Mouse (Mus musculus): ENCODE measurements at regions not wholly inside any gene's neighbourhood (a gene's known extent, or its start where the extent isn't known, plus 50 kb on each side); places are given as distances from the start of the nearest gene placed in this dataset.

DNA sequence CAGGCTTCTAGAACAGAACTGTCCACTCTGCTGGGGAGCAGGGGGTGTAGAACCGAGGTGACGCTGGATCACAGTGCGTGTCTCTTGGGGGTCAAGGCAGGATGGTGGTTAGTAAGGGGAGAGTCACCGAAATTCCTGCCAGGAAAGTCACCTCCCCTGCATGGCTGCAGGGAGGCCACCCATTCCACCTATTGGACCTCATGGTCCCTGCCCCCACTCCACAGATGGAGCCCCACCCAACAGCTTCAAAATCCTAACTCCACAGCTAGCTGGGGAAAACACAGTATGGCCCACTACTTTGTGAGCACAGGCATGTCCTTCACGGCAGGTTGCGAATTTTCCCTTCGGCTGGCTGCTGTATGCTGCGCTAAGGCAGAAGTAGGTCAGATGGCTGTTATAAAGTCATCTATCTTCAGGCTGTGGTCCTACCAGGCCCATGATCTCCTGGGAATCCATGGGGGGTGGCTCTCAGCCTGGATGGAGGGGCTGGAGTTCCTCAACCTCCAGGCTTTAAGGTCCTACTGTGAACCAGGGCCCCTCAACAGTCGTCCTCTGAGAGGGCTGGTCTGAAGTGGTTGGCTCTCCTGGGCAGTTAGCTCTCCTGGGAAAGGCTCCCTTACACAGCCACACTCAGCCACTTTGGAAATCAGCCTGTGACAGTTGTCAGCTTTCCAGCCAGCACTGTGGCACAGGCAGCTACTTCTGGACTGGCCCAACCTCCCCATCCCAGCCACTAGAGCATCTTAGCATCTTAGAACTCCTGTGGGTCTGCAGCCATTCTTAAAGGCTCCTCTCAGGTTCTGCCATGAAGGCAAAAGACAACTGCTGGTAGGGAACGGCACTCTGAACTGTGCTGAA lies 124.0 kb upstream of the Klf14 start:
- DNase-seq (ENCODE audit: low read depth, low spot score) = no peak

DNA sequence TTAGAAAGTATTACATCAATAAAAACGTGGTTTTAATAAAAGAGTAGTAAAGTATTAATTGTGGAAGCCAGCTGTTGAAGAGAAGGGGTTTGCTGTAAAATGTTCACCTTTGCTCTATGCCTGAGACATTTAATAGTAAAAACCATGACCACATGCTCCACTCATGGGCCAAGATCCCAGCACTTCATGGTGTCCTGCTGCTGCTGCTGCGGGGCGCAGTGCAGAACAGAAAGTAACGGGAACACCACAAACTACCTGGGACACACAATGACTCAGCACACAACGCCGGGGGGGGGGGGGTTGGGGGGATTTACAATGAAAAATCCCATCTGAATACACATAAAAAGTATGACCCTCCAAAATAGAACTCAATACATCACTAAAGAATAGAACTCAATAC lies 124.8 kb upstream of the Klf14 start:
- DNase-seq (ENCODE audit: low read depth, low spot score) = no peak

DNA sequence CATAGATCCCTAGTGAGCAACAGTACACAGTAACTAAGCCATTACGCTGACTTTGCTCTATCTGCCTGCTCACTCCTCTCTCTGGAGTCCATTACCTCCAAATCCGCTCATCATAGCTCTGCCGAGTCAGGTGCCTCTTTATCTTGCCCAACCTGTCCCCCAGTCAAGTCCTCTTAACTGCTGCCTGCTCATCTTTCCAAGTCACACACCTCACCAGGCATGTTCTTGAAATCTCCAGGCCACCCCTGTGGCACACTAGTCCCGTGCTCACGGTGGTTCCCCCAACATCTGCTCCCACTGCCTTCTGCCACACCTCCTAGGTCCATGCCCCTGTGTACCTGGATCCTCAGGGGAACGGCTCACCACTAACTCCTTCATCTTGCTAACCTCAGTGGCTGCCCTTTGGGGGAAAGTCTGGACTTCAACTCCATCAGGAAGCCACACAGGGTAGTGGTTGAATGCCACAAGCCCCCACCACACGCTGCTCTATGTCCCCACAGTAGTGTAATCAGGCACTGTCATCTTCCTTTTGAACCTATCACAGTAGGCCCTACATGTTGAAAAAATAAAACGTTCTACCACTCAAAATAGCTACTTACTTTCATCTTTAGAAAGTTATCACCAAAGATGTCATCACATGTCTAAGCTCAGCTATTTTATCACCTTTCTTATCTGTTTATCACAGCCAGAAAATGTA lies 126.3 kb upstream of the Klf14 start:
- no peak for DNase-seq (ENCODE audit: low read depth, low spot score)

DNA sequence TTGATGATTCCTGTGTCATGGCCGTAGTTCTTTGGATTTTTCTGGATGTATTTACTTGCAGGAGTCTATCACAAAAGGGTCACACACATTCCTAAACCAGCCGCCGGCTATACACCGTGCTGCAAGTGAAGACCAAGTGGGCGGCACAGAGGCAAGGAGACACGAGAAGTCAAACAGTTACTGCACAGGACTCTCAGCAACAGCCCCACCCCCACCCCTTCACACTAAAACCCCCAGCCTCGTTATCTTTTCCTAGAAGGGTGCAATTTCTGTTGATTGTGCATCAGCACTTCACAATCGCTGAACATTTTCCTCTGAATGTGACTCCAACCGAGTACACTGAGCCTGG lies 126.9 kb upstream of the Klf14 start:
- no peak for DNase-seq (ENCODE audit: low read depth, low spot score)

DNA sequence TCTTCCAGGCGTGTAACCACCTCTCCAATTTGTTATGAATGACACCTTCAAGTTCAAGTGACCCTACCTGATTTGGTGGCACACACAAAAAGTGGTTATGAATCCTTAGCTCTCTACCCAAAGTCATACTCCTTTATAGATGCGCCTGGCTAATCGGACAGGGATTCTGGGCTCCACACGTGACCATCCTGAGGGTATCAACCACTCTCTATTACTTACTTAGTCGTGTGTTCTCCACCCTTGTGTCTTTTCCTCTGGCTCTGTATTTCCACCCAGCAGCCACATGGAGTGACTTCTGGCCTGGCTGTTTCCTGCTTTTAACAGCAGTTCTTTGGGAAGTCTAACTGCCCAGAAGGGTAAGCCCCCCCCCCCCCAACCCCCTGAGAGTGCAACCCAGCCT lies 127.4 kb upstream of the Klf14 start:
- DNase-seq (ENCODE audit: low read depth, low spot score) = no peak

DNA sequence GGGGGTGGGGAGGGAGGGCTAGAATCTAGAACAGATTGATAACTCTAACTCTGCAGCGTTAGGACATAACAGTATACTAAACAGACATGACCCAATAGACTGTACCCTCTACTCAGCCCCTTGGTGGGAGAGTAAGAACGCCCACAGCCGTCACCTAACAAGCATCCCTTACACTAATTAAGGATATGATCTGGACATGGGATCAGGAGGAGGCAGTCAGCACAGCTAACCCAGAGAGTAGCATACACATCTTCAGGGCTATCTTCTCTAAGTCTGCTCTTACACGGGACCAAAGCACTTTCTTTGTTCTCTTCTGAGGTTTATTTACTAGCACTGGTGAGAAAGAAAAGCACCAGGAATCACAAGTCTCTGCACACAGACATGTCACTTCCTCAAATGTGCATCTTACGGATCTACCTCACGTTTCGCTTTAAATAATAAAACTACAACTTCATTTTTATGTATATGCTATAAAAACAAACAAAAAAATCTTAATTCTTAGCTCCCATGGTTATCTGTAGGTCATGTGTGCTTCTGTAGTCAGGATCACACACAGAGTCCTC lies 128.0 kb upstream of the Klf14 start:
- no peak for DNase-seq (ENCODE audit: low read depth, low spot score)

DNA sequence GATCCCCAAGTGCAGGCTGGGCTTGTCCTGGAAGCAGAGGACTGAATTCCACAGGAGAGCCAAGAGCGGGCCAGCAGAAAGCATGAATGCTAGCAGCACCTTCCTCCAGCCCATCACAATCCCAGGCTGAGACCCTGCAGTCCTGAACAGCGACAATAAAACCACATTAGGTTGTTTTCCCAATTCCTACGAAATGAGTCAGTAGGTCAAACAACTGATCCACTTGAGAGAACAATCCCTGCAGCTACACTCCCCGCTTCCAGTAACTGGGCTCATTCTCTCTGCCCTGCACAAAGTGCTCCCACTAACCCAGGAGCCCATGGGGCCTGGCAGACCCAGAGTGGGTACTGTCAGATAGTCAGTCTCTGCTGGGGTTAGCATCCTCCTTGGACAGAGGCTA lies 128.6 kb upstream of the Klf14 start:
- no peak for DNase-seq (ENCODE audit: low read depth, low spot score)

DNA sequence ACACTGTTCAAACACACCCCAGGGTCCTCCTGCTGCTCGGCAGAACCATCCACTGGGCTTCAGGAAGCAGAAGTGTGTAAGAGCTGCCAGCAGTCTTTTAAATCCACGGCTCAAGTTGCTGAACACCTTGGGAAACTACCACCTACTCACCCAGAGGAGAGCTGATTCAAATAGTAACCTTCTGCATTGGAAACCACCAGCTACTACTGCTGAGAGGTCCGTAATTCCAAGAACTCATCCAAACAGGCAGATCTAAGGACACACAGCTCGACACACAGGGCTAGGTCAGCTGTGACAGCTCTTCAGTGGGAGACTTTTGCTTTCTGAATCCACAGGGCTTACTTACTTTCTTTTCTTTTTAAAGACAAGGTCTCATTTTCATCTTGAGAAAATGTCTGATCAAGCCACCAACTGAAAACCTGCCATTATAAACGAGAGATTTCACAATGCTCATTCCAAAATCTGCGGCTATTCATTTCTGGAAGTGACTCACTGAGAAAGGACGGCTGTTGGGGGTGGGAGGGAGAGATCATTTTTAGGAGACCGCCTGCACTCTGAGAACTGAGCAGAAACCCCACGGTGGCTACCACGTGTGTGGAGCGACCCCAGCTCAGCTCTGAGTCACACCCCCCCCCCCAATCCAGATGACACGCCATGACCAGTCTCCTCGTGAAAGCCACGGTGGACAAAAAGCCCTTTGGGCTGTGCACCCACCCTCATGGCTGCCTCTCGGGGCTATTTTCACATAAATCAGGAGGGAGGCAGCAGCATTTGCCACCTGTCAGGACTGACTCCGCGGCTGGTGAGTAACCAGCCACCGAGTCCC lies 129.5 kb upstream of the Klf14 start:
- no peak for DNase-seq (ENCODE audit: low read depth, low spot score)

DNA sequence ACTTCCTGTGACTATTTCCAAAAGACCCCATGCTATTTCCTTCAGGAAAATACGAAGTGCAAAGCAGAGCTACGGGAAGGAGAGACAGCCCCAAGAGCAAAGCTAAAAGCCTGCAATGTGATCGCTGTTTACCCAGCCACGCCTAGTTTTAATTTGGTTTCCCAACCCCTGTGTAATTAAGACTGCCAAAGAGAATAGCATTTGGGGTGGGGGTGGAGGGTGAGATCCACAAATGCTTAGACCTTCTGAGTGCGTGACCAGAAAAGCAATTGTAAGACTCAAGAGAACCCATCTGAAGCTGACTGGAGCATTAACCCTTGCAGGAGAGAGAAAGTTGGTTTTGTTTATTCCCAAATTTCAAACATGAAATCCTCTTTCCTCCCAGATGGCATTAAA lies 130.1 kb upstream of the Klf14 start:
- no peak for DNase-seq (ENCODE audit: low read depth, low spot score)

DNA sequence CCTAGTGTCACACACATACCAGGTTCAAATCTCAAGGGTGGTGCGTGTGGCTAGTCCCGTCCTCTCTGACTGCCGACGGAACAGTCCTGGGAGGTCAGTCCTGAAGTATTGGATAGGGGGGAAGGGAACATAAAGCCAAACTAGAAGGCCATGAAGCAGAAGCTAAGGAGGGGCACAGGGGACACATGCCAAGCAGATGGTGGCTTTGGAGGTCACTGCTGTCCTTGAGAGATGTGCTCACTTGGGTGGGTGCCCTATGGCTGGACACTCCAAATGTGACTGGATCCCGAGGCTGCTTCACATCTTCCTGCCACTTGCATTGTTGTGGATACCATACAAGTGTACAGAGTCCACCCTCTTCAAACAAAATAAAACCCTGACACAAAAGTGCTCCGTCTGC lies 131.4 kb upstream of the Klf14 start:
- no peak for DNase-seq (ENCODE audit: low read depth, low spot score)

DNA sequence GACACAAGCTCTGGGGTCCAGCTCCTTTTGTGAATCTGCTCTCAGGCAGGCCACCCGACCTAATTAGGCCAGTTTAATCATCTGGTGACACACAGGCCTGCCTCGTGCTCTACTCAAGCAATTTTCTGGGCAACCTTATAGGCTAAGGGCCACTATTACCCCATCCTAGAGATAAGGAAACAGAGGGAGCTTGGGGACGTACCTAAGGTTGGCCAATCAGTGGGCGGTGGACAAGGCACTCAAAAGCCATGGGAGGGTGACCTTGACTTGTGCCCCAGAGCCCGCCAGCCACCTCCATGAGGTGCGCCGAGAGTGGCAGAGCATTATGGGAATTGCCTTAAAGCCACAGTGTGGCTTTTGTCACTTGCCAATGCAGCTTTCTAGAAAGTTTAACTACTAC lies 131.9 kb upstream of the Klf14 start:
- DNase-seq (ENCODE audit: low read depth, low spot score) = no peak

DNA sequence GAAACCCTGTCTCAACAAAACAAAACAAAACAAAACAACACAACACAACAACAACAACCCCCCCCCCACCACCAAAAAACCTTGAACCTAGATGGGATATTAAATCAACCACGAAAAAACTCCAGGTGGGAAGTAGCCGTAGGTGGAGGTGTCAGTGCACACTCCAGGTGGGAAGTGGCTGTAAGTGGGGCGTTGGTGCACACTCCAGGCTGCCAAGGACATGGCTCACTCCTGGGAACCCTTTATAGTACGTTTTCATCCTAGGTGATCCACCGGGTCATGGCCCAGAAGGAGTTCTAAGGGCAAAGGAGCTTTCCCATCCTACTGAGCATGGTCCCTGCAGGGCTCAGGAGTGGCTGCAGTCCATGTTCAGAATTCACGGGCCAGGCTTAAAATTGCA lies 133.4 kb upstream of the Klf14 start:
- DNase-seq (ENCODE audit: low read depth, low spot score) = no peak

DNA sequence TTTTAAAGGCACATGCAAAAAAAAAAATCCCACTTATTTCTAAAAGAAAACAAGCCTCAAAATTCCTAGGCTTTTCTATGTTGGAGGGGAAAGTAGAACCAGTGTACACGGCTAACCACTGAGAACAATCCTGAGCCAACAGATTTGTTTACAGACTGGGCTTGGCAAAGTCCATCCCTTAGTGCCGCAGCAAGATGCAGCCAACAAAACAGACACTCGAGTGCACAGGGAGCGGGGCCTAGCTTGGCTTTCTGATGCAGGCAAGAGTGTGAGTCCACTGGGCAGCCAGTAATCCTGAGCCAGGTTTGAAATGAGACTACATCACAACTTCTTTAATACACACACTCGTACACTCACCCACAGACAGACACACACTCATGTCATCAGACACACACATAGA lies 133.9 kb upstream of the Klf14 start:
- DNase-seq (ENCODE audit: low read depth, low spot score) = no peak

DNA sequence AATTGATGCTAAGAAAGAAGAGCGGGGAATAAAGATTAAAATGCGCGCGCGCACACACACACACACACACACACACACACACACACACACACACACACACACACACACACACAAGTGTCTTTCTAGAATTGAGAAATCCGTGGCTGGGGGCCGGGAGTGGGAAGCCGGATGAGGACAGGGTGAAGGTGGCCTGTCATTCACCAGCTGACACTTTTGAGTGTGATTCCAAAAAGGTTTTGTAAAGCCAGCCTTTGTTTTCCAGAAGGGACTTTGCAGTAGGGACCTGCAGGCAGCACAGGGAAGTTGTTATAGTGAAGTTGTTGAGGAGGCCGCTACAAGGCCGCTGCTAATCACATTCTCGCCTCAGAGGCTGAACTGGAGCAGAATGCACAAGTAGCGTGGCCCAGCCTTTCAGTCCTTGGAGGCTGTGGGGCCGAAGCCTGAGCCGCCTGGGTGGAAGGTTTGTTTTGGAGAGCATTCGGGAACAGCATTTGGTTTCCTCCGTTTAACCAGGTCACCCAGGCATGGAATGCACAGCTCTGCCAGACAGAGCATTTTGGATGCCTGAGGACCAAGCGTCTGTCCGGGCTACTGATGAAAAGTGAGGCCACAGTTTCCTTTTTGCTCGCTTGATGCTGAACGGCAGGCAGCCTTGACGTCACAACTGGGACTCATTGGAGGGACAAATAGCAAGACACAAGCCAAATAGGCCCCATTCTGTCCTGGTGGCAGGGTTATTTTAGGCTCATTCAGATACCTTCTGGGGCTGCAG lies 137.3 kb upstream of the Klf14 start:
- DNase-seq (ENCODE audit: low read depth, low spot score) = peak; percentile 49

DNA sequence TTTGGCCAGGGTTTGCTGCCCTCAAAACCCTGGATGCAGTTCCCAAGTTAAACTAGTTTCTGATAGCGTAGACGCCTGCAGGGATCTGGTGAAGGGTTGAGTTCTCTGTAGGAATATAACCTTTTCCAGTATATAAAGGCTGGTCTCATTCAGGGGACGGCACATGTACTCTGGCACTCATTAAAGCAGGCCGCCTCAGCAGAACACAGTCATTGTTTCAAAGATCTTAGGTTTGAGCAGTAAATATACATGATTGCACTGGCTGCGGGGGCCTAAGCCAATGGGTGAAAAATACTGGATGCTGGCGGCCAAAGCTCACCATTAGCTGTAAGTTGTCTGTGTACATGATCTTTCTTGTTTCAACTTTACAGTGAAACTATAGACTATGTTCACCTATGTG lies 137.9 kb upstream of the Klf14 start:
- no peak for DNase-seq (ENCODE audit: low read depth, low spot score)

DNA sequence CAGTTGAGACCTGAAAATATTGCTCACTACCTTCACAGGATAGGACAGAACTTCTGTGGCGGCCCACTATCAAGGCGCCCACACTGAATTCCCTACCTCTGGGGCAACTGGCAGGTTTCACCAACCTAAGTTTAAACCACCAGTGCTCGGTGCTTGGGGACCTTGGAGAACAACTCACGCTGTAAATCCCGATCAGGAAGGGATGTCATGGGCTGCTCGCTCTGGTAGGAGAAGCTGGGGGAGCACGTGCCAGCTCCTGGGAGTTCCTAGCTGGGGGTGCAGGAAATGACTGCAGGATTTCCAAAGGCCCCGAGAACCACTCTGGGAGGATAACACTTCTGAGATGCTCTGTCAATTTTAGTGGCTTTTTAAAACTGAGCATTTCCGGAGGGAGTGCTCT lies 138.4 kb upstream of the Klf14 start:
- DNase-seq (ENCODE audit: low read depth, low spot score) = no peak

DNA sequence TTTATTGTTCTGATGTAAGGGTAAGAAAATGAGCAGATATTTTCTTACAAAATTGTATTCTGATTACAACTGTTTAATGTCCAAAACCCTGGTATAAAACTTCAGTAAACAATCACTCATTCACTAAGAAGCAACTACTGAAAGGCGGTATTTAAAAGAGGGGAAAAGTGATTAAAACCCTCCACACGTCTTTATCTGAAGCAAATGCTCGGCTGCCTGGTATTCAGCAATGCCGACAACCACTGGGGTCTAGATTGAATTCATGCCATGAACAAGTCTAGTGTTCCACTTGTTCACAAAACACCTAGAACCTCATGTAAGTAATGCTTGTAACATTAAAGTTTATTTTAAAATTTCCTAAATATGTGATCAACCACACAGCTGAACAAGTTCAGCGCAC lies 139.2 kb upstream of the Klf14 start:
- no peak for DNase-seq (ENCODE audit: low read depth, low spot score)

DNA sequence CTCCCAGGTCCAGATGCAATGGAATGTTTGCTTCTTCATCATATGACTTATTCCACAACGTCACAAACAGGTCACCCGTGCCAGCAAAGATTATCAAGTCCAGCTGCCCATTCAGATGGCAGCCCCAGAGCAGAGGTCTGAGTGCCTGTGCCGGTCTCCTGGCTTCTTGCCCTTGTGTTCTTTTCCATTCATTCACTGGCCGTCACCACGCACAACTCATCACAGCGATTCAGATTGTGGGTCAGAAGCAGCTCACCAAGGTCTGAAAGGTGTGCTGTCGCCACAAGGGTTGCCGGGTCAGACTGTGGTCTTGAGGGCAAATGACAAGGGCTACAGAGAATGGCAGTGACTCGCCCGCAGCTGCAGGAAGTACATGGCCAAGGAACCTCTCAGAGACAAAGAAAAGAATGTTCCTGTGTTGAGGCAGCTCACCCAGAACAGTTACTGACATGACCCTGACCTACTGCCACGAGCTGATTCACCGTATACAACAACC lies 141.3 kb upstream of the Klf14 start:
- DNase-seq (ENCODE audit: low read depth, low spot score) = peak; percentile 26

DNA sequence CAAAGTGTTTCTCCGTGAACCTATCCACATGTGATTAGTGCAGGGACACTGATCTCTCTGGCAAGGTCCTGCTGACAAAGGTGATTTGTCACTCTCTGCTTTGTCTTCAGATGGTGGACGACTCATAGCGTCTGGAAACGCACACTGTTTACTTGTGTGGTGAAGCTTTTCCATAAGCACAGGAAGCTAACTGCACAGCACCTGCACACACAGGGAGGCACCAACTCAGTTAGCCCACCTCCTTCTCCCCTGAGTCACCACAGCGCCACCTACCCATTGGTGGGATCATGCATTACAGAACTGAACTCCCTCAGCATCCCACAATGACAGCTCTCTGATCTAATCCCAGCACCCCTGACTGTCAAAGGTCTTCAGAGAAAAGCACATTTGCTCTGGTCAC lies 141.9 kb upstream of the Klf14 start:
- peak; percentile 61 for DNase-seq (ENCODE audit: low read depth, low spot score)

DNA sequence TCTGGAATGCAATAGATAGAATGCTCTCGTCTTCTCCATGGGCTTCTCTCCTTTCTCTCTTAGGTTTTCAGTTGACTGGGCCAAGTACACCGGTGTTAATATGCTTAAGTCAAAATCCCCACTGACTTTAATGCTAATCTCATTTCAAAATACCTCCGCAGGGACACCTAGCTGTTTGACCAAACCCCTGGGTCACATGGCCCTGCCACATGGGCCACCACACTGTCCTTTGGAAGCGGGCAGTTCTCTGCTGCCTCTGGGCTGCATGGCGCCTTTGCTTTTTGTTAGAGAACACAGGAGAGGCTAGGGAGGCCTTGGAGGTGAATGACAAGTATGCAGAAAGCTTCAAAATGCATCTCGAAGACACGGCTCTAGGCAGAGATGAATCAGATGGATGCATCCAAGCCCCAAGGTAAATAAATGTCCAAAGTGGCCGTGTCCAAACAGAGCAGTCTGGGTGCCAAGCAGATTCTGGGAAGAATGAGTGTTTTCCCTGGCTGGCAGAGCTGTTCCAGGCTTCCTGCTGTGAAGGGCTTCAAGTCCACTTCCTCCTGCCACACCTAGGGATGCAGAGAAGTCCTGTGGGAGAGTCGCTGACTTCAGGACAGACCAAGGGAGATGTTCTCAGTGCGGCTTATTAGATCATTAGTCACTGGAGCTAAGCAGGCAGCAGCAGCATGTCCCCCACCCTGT lies 147.4 kb upstream of the Klf14 start:
- DNase-seq (ENCODE audit: low read depth, low spot score) = no peak

All from ZHBTc4 (cell line).